Mouse (Mus musculus): ENCODE data around the gene Mrpl54. TPM values are rescaled to one million over a fixed set of nuclear protein-coding genes. Genes with fewer than 3 reads are reported as not detected.

Mrpl54 gene
- polyA plus RNA-seq, 1 experiment from 2014 or later = 223 TPM

DNA sequence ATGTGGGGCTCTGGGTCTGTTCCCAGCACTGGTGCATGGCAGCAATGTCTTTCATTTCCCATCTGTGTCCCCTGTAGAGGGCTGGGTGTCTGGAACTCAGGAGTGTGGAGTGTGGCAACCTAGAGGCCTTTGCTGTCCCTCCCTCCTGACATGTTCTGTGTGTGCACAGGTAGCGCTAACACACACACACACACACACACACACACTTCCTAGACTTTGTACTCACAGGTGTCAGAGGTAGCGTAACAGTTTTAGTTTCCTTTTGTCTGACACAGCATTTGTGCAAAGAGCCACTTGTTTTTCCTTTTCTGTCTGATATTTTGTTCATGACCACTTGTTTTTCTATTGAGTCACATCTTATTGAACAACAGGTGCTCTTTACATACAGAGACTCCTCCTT lies 18.9 kb downstream of the Mrpl54 start:
- Histone ChIP-seq H3K36me3 (ENCODE audit: insufficient read depth) (no peaks in the 10 kb centered on the region), H3K27ac (ENCODE audit: low read depth) (no peak overlapping the region), H3K27me3 (ENCODE audit: insufficient read depth, low read length) (peaks cover 20% of the 10 kb centered on the region), H3K9ac (no peak overlapping the region), H3K4me1 (ENCODE audit: insufficient read depth) (no peaks in the 10 kb centered on the region), H3K9me3 (ENCODE audit: low read depth, low read length) (no peaks in the 10 kb centered on the region), H3K4me2 (no peak overlapping the region), H3K4me3 (ENCODE audit: low read depth, low read length) (no peak overlapping the region)
- DNase-seq = no peak
- no peak for ATAC-seq (ENCODE audit: insufficient read depth)
- TF ChIP-seq CTCF (IDR thresholded peaks at IDR 0.05; ENCODE audit: low read depth) = no peak
- 89% methylated on average over 2 of the region's 2 CpGs for WGBS

GRCm38 (mm10) chr10:81245166-81245565 lies 21.6 kb downstream of the Mrpl54 start:
- Histone ChIP-seq H3K27me3 (ENCODE audit: insufficient read depth, low read length) (peaks cover 9% of the 10 kb centered on the region), H3K9me3 (ENCODE audit: low read depth, low read length) (no peaks in the 10 kb centered on the region), H3K4me2 (no peak overlapping the region), H3K4me1 (ENCODE audit: insufficient read depth) (no peaks in the 10 kb centered on the region), H3K9ac (no peak overlapping the region), H3K36me3 (ENCODE audit: insufficient read depth) (no peaks in the 10 kb centered on the region), H3K27ac (ENCODE audit: low read depth) (no peak overlapping the region), H3K4me3 (ENCODE audit: low read depth, low read length) (no peak overlapping the region)
- 88% methylated on average over 6 of the region's 6 CpGs for WGBS
- TF ChIP-seq CTCF (IDR thresholded peaks at IDR 0.05; ENCODE audit: low read depth) = no peak
- ATAC-seq (ENCODE audit: insufficient read depth) (no peak), DNase-seq (no peak)

DNA sequence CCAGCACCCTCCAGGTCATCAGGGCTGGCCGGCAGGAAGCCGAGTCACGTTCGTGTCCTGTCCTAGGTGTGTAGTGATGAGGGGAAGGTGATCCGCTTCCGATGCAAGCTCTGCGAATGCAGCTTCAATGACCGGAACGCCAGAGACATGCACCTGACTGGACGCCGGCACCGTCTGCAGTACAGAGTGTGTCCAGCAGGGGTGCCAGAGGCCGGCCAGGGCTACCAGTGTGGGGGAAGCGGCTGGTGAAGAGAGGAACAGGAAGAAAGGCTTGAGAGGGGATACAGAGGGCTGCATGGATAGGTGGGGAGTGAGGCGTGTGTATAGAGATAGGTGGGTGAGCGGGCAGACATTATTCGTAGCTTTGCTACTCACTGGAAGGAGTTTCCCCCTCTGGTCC lies 22.1 kb downstream of the Mrpl54 start:
- ATAC-seq (ENCODE audit: insufficient read depth) (peak; percentile 69), DNase-seq (peak; percentile 79)
- H3K27ac ChIP-seq (ENCODE audit: low read depth) = no peak overlapping the region
- no peak overlapping the region for H3K9ac ChIP-seq
- H3K27me3 ChIP-seq (ENCODE audit: insufficient read depth, low read length) = peaks cover 15% of the 10 kb centered on the region
- no peaks in the 10 kb centered on the region for H3K4me1 ChIP-seq (ENCODE audit: insufficient read depth)
- H3K36me3 ChIP-seq (ENCODE audit: insufficient read depth) = no peaks in the 10 kb centered on the region
- peak; percentile 97 for TF ChIP-seq CTCF (IDR thresholded peaks at IDR 0.05; ENCODE audit: low read depth)
- H3K9me3 ChIP-seq (ENCODE audit: low read depth, low read length) = no peaks in the 10 kb centered on the region
- 9% methylated on average over 17 of the region's 17 CpGs for WGBS
- no peak overlapping the region for H3K4me2 ChIP-seq
- no peak overlapping the region for H3K4me3 ChIP-seq (ENCODE audit: low read depth, low read length)

- H3K27me3 ChIP-seq (ENCODE audit: insufficient read depth, low read length) = peaks cover 19% of the 10 kb centered on the region
- no peak for TF ChIP-seq CTCF (IDR thresholded peaks at IDR 0.05; ENCODE audit: low read depth)
- WGBS = 77% methylated on average over 4 of the region's 4 CpGs
These were observed 22.6 kb downstream of the Mrpl54 start for GRCm38 (mm10) chr10:81244146-81244545.

GRCm38 (mm10) chr10:81242021-81242420 lies 24.7 kb downstream of the Mrpl54 start:
- 87% methylated on average over 16 of the region's 16 CpGs for WGBS
- no peak for TF ChIP-seq CTCF (IDR thresholded peaks at IDR 0.05; ENCODE audit: low read depth)
- DNase-seq (no peak), ATAC-seq (ENCODE audit: insufficient read depth) (no peak)
- Histone ChIP-seq H3K9me3 (ENCODE audit: low read depth, low read length) (no peaks in the 10 kb centered on the region), H3K4me1 (ENCODE audit: insufficient read depth) (no peaks in the 10 kb centered on the region), H3K9ac (no peak overlapping the region), H3K4me2 (no peak overlapping the region), H3K4me3 (ENCODE audit: low read depth, low read length) (no peak overlapping the region), H3K36me3 (ENCODE audit: insufficient read depth) (no peaks in the 10 kb centered on the region), H3K27ac (ENCODE audit: low read depth) (no peak overlapping the region), H3K27me3 (ENCODE audit: insufficient read depth, low read length) (peaks cover 24% of the 10 kb centered on the region)

More at GRCm38 (mm10) chr10:81244146-81244545, 22.6 kb downstream of the Mrpl54 start:
- H3K36me3 ChIP-seq (ENCODE audit: insufficient read depth) = no peaks in the 10 kb centered on the region
- H3K9me3 ChIP-seq (ENCODE audit: low read depth, low read length) = no peaks in the 10 kb centered on the region
- DNase-seq (no peak), ATAC-seq (ENCODE audit: insufficient read depth) (0 out of 2 replicates have a peak, but pooled peaks have one; percentile 35)
- H3K4me3 ChIP-seq (ENCODE audit: low read depth, low read length) = no peak overlapping the region
- no peaks in the 10 kb centered on the region for H3K4me1 ChIP-seq (ENCODE audit: insufficient read depth)
- no peak overlapping the region for H3K4me2 ChIP-seq
- H3K27ac ChIP-seq (ENCODE audit: low read depth) = no peak overlapping the region
- H3K9ac ChIP-seq = no peak overlapping the region

DNA sequence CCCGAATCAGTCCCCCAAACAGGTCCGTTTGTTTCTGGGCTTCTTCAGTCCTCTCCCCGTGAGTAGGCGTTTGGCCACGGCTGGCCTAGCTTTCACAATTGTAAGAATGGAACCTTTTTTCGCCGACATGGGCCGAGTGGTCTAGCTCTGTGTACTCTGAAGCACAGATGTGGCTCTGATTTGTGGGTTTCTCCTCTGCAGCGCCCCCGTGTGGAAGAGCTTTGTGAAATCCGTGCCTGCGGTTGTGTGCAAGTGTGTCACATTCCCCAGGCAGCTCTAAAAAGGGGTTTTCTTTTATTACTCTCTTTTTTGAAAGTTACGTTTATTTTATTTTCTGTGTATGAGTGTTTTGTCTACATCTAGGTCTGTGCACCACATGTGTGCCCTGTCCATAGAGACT lies 25.9 kb downstream of the Mrpl54 start:
- no peak overlapping the region for H3K4me2 ChIP-seq
- TF ChIP-seq CTCF (IDR thresholded peaks at IDR 0.05; ENCODE audit: low read depth) = peak; percentile 67
- WGBS = 24% methylated on average over 13 of the region's 13 CpGs
- H3K27me3 ChIP-seq (ENCODE audit: insufficient read depth, low read length) = peaks cover 24% of the 10 kb centered on the region
- H3K4me1 ChIP-seq (ENCODE audit: insufficient read depth) = no peaks in the 10 kb centered on the region
- H3K36me3 ChIP-seq (ENCODE audit: insufficient read depth) = no peaks in the 10 kb centered on the region
- no peaks in the 10 kb centered on the region for H3K9me3 ChIP-seq (ENCODE audit: low read depth, low read length)
- no peak overlapping the region for H3K27ac ChIP-seq (ENCODE audit: low read depth)
- no peak overlapping the region for H3K9ac ChIP-seq
- DNase-seq (peak; percentile 82), ATAC-seq (ENCODE audit: insufficient read depth) (no peak)
- H3K4me3 ChIP-seq (ENCODE audit: low read depth, low read length) = no peak overlapping the region

DNA sequence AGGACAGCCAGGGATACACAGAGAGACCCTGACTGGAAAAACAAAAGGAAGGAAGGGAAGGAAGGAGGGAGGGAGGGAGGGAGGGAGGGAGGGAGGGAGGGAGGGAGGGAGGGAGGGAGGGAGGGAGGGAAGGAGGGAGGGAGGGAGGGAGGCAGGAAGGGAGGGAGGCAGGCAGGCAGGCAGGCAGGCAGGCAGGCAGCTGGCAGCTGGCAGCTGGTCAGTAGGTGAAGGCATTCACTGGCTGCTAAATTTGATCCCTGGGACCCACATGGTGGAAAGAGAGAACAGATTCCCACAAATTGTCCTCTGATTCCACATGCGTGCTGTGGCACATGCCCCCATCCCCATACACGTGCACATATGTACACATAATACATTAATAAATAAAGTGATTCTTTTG lies 28.1 kb downstream of the Mrpl54 start:
- Histone ChIP-seq H3K27me3 (ENCODE audit: insufficient read depth, low read length) (peaks cover 24% of the 10 kb centered on the region), H3K9ac (no peak overlapping the region)
- ATAC-seq (ENCODE audit: insufficient read depth) = no peak

More for the DNA sequence above, 28.1 kb downstream of the Mrpl54 start:
- no peaks in the 10 kb centered on the region for H3K9me3 ChIP-seq (ENCODE audit: low read depth, low read length)
- no peak for TF ChIP-seq CTCF (IDR thresholded peaks at IDR 0.05; ENCODE audit: low read depth)
- no peaks in the 10 kb centered on the region for H3K36me3 ChIP-seq (ENCODE audit: insufficient read depth)
- H3K27ac ChIP-seq (ENCODE audit: low read depth) = no peak overlapping the region
- no peak overlapping the region for H3K4me3 ChIP-seq (ENCODE audit: low read depth, low read length)
- DNase-seq = no peak
- H3K4me1 ChIP-seq (ENCODE audit: insufficient read depth) = peaks cover 1% of the 10 kb centered on the region; the same call in 1 of the 2 replicates
- no peak overlapping the region for H3K4me2 ChIP-seq
- 72% methylated on average over 2 of the region's 2 CpGs for WGBS
